Mouse (Mus musculus) ES-Bruce4 (cell line): ENCODE data around the gene Plppr5.

Source experiments
- CTCF ChIP-seq: IDR thresholded peaks from one replicate; pipeline ENCODE4 v1.8.1; 2011; ENCODE audit warnings: low read depth, low read length
- EP300 ChIP-seq: IDR thresholded peaks from 2 replicates; pipeline ENCODE4 v1.6.1; 2011; ENCODE audit warnings: low read depth, low read length; ENCODE audit not compliant: insufficient read depth

GRCm38 (mm10) chr3:117696350-117696749 is 121.7 kb downstream of the Plppr5 start:
- TF ChIP-seq CTCF: no peak
- TF ChIP-seq EP300: no peak
